In genomic region chr6:15739132-15739531, GRCm38 (mm10) we compare ENCODE assay signal across 24 mouse cellular contexts. TPM values are rescaled to one million over a fixed set of nuclear protein-coding genes. Genes with fewer than 3 reads are reported as not detected.
DNase-seq lines count a peak whose midpoint lies in the region; ATAC-seq and TF ChIP-seq lines count a peak whose summit lies in the region.
"Had no signal": no experiment of that assay in that cellular context is flagged by ENCODE, and none has a peak within 500 bp of the region (broad histone marks: within the 10 kb centered on the region; RNA-seq: fewer than 3 reads in every experiment).

No protein-coding gene starts in this region.

- TF ChIP-seq POLR2A in thymus, adult 2 months (IDR thresholded peaks at IDR 0.05; ENCODE audit: control insufficient read depth, extremely low read depth, insufficient read depth, low read length, poor library complexity): no peak

- no peak for TF ChIP-seq CTCF in thymus, adult 2 months (IDR thresholded peaks at IDR 0.05; ENCODE audit: borderline replicate concordance, control insufficient read depth, extremely low read depth, insufficient read depth, low read length, poor library complexity)

- no peak overlapping the region for H3K4me3 ChIP-seq in thymus, adult 2 months (ENCODE audit: control insufficient read depth, insufficient read depth, low read length)
- H3K4me3 ChIP-seq: heart, embryonic 10.5 days; limb, embryonic 13.5 days; liver, embryonic 13.5 days; midbrain, embryonic 13.5 days; neural tube, embryonic 12.5 days; stomach, embryonic 15.5 days had no signal

- H3K27ac ChIP-seq in thymus, adult 2 months (ENCODE audit: control insufficient read depth, insufficient read depth, low read length): no peak overlapping the region
- H3K27ac ChIP-seq: heart, embryonic 10.5 days; limb, embryonic 13.5 days; liver, embryonic 13.5 days; midbrain, embryonic 13.5 days; neural tube, embryonic 12.5 days had no signal

- peak; percentile 47 for DNase-seq in thymus, postnatal 0 days (ENCODE audit: low spot score)
- DNase-seq in thymus, adult 2 months: no peak
- DNase-seq in testis, postnatal 10 days (ENCODE audit: low spot score): no peak
- DNase-seq in liver: no peak
- no peak for DNase-seq in right cerebral cortex, postnatal 10 days (ENCODE audit: low spot score in 2 of 2)
- DNase-seq: cerebellum, adult 18-20 months; cerebellum, postnatal 25 days; embryo, embryonic 11 days; kidney, adult 18-20 months; kidney, postnatal 4 days; liver, embryonic 13.5 days; lung, adult 2 months; retina, postnatal 1 day; right cerebral cortex, postnatal 4 days; thymus, adult 18-20 months had no signal

- H3K4me1 ChIP-seq in thymus, adult 2 months (replicated peaks; ENCODE audit: control insufficient read depth, insufficient read depth, low read length): no peaks in the 10 kb centered on the region
- H3K4me1 ChIP-seq: midbrain, embryonic 13.5 days; neural tube, embryonic 12.5 days had no signal

- H3K27me3 ChIP-seq in thymus, adult 2 months (ENCODE audit: control insufficient read depth, insufficient read depth, low read length): no peaks in the 10 kb centered on the region
- H3K27me3 ChIP-seq: limb, embryonic 13.5 days; liver, embryonic 13.5 days; midbrain, embryonic 13.5 days; neural tube, embryonic 12.5 days; stomach, embryonic 15.5 days had no signal

- whole genome bisulfite sequencing in thymus, adult 2 months: under 1% methylated on average over 3 of the region's 3 CpGs

- no peaks in the 10 kb centered on the region for H3K36me3 ChIP-seq in thymus, adult 2 months (ENCODE audit: control insufficient read depth, insufficient read depth, low read length)
- H3K36me3 ChIP-seq: liver, embryonic 13.5 days; midbrain, embryonic 13.5 days; neural tube, embryonic 12.5 days had no signal

- ATAC-seq in activated CD4-positive, CD25-positive, alpha-beta regulatory T cell, adult 4 months: peak; percentile 87
- ATAC-seq in inflammation-experienced regulatory T-cells, adult 6 months: peak; percentile 84
- peak; percentile 41; the same call in 1 of the 2 replicates for ATAC-seq in neutrophil, adult 5-6 weeks (ENCODE audit: extremely low read depth, insufficient number of reproducible peaks, low FRiP score, poor library complexity, severe bottlenecking)
- ATAC-seq: forebrain, embryonic 14.5 days; midbrain, embryonic 13.5 days had no signal

RNA-seq across cellular contexts. Expression of gene Mdfic, which starts 18.7 kb away (rescaled TPM):
- polyA plus RNA-seq in thymus, postnatal 0 days (2015; fragmentation: Nextera tagmentation; extraction: Ambion mirVana): 2.0 and 2.2 TPM in 2 replicates
- 5.7 and 6.2 TPM in 2 replicates for polyA plus RNA-seq in thymus, adult 2 months (2012; rRNA removed)
- 10 to 100 TPM; 16.2 to 20.8 TPM for polyA plus RNA-seq in activated CD4-positive, CD25-positive, alpha-beta regulatory T cell, adult 4 months (2017; shearing (Covaris generic))
- polyA plus RNA-seq in inflammation-experienced regulatory T-cells, adult 6 months (2017; shearing (Covaris generic)): 10 to 100 TPM; 19.5 to 28.0 (median 21.3) TPM
- total RNA-seq in neutrophil, adult 5-6 weeks (2017): 10.7 and 13.0 TPM in 2 replicates
